In the genomic region with DNA sequence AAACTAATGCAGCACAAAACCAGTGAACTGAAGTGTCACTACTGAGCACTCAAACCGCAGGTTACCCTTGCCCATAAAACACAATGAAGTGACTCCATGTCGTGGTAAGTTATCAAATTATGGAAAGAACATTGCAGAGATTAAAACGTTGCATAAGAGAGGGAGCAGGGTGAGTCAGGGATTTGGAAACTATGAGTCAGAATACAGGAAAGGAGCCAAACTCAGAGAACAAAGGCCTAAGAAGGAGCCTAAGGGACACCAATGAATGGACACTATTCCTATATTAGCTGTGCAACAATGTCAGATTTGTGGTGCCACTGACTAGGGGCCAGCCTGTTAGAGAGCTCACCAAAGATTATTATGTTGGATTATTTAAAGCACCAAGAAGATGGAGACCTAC, we compare ENCODE assay signal across 14 mouse cellular contexts. TPM values are rescaled to one million over a fixed set of nuclear protein-coding genes. Genes with fewer than 3 reads are reported as not detected.
DNase-seq lines count a peak whose midpoint lies in the region; ATAC-seq and TF ChIP-seq lines count a peak whose summit lies in the region.
"Had no signal": no experiment of that assay in that cellular context is flagged by ENCODE, and none has a peak within 500 bp of the region (broad histone marks: within the 10 kb centered on the region; RNA-seq: fewer than 3 reads in every experiment).

No protein-coding gene starts in this region.

- ATAC-seq in erythroid progenitor cell, adult 5-6 weeks (replicated peaks; ENCODE audit: low FRiP score, poor library complexity, severe bottlenecking): no peak

- no peak overlapping the region for H3K4me3 ChIP-seq in C2C12 (ENCODE audit: insufficient read depth, poor library complexity, severe bottlenecking)
- H3K4me3 ChIP-seq in left cerebral cortex, adult 2 months: no peak overlapping the region
- H3K4me3 ChIP-seq: limb, embryonic 12.5 days had no signal

- H3K36me3 ChIP-seq in C2C12 (ENCODE audit: control insufficient read depth, insufficient read depth): no peaks in the 10 kb centered on the region
- H3K36me3 ChIP-seq: G1E; limb, embryonic 12.5 days had no signal

- H3K27ac ChIP-seq in left cerebral cortex, adult 2 months: no peak overlapping the region
- H3K27ac ChIP-seq: limb, embryonic 12.5 days had no signal

- intact Hi-C loops in heart, postnatal 36 days (cut with DNase I): no loop called here
- intact Hi-C loops in left cerebral cortex, adult 2 months (cut with DNase I): no loop called here

- no peaks in the 10 kb centered on the region for H3K27me3 ChIP-seq in C2C12 (ENCODE audit: control insufficient read depth, insufficient read depth, insufficient read length)
- H3K27me3 ChIP-seq: limb, embryonic 12.5 days had no signal

- H3K79me3 ChIP-seq in C2C12 (ENCODE audit: low read depth): no peaks in the 10 kb centered on the region

- no peaks in the 10 kb centered on the region for H3K79me2 ChIP-seq in C2C12 (ENCODE audit: control insufficient read depth, insufficient read depth)

- DNase-seq in layer of hippocampus, adult 9-10 months (ENCODE audit: low spot score): peak; percentile 3
- no peak for DNase-seq in layer of hippocampus, postnatal 14 days (ENCODE audit: low spot score in 2 of 2)
- DNase-seq in adrenal gland, postnatal 10 days: peak; percentile 51
- DNase-seq in heart, postnatal 36 days: peak; percentile 18 to 34
- DNase-seq in right cerebral cortex, postnatal 25 days: no peak
- no peak for DNase-seq in left cerebral cortex, adult 2 months (ENCODE audit: extremely low spot score in 1 of 2, low spot score in 2 of 2)
- DNase-seq: cerebellum, postnatal 36 days; gastrocnemius, postnatal 14 days; thymus, adult 18-20 months had no signal

- no peak for TF ChIP-seq CTCF in C2C12 (IDR thresholded peaks at IDR 0.05; ENCODE audit: control insufficient read depth, insufficient read depth, insufficient read length)
- no peak for TF ChIP-seq CTCF in left cerebral cortex, adult 2 months (IDR thresholded peaks at IDR 0.05)

- no peak overlapping the region for H3ac ChIP-seq in C2C12 (ENCODE audit: control insufficient read depth, insufficient read length, low read depth)

TF ChIP-seq in C2C12, 6 proteins besides CTCF, POLR2A, EP300 and RAD21:
- TF ChIP-seq CEBPB (IDR thresholded peaks at IDR 0.05; ENCODE audit: low read depth) (peak; percentile 98), MYOD1 (IDR thresholded peaks at IDR 0.05; ENCODE audit: control insufficient read depth, insufficient read length, low read depth) (peak; percentile 19), USF1 (IDR thresholded peaks at IDR 0.05; ENCODE audit: low read depth) (no peak), FOSL1 (IDR thresholded peaks at IDR 0.05; ENCODE audit: insufficient read depth, low read length, poor library complexity, severe bottlenecking) (peak; percentile 98), MYOG (IDR thresholded peaks at IDR 0.05; ENCODE audit: control insufficient read depth, extremely low read depth, insufficient read length) (no peak), MAX (IDR thresholded peaks at IDR 0.05) (no peak)

RNA-seq across cellular contexts. Expression of gene Efemp1, which starts 53.3 kb away (rescaled TPM):
- total RNA-seq in layer of hippocampus, postnatal 14 days (2021): 1 to 10 TPM; 3.6 to 4.9 TPM
- 0.07 TPM for polyA plus RNA-seq in C2C12 (2012; fragmentation: generic; extraction: Trizol)
- 10 to 100 TPM; 19.7 to 25.0 TPM for total RNA-seq in adrenal gland, postnatal 10 days (2021)
- total RNA-seq in heart, postnatal 36 days (2021): 10 to 100 TPM; 17.7 to 24.3 TPM
- 2.9 TPM in 1 of 2 replicates, not detected in the other for total RNA-seq in erythroid progenitor cell, adult 5-6 weeks (2015; ENCODE audit: low replicate concordance)
- total RNA-seq in erythroid progenitor cell, adult 5-6 weeks (2017; ENCODE audit: low replicate concordance): not detected in 2 replicates
- total RNA-seq in left cerebral cortex, adult 2 months (2021): 10 to 100 TPM; 10.5 TPM
- total RNA-seq: megakaryocyte, adult 5-6 weeks had no signal
- polyA plus RNA-seq: G1E had no signal

Comparison
In these comparisons a context has a peak if more than half of its experiments do, and no peak if none do; other contexts are left out.
1. DNase-seq: peak in layer of hippocampus, adult 9-10 months (single experiment), adrenal gland, postnatal 10 days (single experiment) and heart, postnatal 36 days (2 of 2); none in layer of hippocampus, postnatal 14 days (0 of 2), right cerebral cortex, postnatal 25 days (single experiment) and left cerebral cortex, adult 2 months (0 of 2).